Mouse (Mus musculus) hindlimb bud, embryonic 11.5 days (tissue): ENCODE results near the gene Tpm3.

Experiments used
- DNase-seq: peaks from one replicate; pipeline ENCODE4 v3.0.0-alpha.2; 2012; ENCODE audit warnings: low read depth, low spot score; ENCODE audit errors: extremely low spot score

Tpm3 gene

GRCm38 (mm10) chr3:90134993-90135392, 62.5 kb downstream of the Tpm3 start:
- no peak for DNase-seq

- DNase-seq = no peak
Observed at GRCm38 (mm10) chr3:90136660-90137059, 64.2 kb downstream of the Tpm3 start.

- DNase-seq = no peak
Observed at GRCm38 (mm10) chr3:90137606-90138005, 65.2 kb downstream of the Tpm3 start.

GRCm38 (mm10) chr3:90139962-90140361, 67.5 kb downstream of the Tpm3 start:
- no peak for DNase-seq

- no peak for DNase-seq
Observed at GRCm38 (mm10) chr3:90145461-90145860, 73.0 kb downstream of the Tpm3 start.

- no peak for DNase-seq
Observed at GRCm38 (mm10) chr3:90146651-90147050, 74.2 kb downstream of the Tpm3 start.
